Mouse (Mus musculus) ovary, postnatal 14 days (tissue): ENCODE measurements at regions not wholly inside any gene's neighbourhood (a gene's known extent, or its start where the extent isn't known, plus 50 kb on each side); places are given as distances from the start of the nearest gene placed in this dataset.
"Not testable (repeated sequence)": the region's sequence is repeated elsewhere in the genome, so short reads cannot be mapped to it uniquely, and the experiment has no call there.

ENCODE experiments used
- DNase-seq: peaks from one replicate; pipeline ENCODE4 v3.0.0; 2022; ENCODE audit warnings: low spot score

DNA sequence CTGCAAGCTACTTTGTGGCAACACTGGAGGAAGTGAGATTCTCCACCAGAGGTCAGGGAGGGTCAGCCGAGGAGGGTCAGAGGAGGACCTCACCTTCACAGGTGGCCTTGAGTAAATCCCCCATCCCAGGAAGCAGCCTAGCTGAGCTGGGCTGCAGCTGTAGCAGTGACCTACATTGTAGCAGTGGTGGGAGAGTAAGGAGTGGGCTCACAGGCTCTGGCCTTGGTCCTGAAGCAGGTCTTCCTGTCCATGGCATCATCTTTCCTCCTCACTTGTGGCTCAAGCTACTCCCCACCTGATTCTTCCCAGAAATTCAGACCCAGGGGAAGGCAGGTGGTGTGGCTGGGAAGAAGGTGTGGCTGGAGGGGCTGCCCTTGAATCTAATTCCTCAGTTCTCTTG lies 84.3 kb downstream of the 1810013L24Rik start:
- DNase-seq, result not testable (repeated sequence)

DNA sequence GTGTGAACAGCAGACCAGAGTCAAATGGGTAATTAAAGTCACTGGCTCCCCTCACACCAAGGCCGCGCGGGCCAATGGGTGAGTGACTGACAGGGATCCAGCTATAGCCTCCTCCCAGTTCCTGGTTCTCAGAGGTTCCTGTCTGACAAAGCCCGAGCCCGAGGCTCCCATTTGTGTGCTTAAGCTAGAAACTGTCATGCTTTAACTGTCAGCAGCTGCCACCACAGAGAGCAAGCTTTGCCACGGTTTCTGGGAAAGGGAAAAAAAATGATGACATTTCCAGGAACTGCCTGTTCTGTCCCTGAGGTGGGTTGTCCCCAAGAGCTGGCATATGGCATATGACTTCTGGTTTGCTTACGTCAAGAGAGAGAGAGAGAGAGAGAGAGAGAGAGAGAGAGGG lies 86.2 kb downstream of the 1810013L24Rik start:
- DNase-seq, result no peak

DNA sequence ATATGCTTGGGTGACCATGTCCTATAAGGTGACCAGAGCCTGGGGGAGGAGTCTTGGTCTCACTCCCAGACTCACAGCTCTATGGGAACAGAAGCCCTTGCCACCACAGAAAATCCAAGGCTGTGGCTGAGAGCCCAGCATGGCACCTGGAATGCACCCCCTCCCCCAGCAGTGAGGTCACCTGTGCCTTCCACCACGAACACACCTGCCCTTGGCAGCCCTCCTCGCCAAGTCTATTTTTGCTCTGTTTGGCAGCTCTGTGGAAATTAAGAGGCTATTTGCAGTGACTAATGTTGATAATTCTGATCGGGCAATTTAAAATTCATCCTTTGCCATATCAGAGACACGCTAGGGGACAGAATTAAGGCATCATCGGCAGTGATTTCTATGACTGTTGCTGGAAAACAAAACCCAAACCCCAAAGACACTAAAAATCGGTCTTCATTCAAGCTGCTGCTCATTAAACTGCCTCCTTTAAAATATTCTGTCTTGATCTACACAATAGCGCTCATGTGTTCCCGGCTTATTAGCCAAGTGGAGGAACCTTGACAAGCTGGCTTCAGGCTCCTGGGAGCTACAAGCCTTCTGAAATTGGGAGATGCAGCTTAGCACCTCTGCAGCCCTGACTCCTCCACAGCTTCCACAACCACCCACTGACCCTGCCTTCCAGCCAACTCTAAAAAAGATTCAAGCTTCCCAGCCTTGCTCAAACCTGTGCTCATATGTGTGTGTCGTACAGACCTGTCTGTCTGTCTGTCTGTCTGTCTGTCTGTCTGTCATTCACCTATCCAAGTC lies 89.0 kb downstream of the 1810013L24Rik start:
- no peak for DNase-seq

DNA sequence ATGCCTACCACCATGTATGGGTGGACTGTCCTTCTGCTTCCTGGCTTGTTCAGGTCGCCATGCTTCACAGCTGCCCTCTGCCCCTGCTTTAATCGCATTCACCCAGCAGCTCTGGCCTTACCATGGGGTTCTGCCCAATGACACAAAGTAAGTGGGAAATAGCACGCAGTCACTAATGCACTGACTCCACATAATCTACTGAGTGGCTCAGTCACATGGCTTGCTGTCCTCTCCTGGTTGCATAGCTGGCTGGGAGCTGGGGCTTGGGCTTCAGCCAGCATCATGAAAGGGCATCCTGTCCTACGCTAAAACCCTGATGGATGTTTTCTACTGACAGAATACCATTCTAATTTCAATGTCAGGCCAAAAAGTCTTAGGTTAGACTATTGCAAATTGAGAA lies 94.8 kb downstream of the 1810013L24Rik start:
- no peak for DNase-seq

DNA sequence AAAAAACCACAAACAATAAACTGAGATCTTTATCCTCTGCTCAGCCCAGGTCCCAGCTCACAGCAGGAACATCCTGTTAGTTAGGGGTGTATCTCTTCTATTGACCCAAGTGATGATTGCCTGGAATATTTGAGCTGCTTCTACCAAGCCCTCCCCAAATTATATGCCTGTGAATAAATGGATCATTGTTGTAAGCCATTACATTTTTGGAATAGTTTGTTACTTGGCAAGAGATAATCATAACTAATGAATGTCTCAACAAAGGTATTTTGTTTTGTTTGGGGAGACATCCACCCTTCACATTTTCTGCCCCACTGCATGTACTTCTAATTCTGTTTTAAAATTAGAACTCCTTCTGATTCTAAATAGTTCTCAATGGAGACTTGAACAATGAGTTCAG lies 102.1 kb downstream of the 1810013L24Rik start:
- DNase-seq, result no peak

GRCm38 (mm10) chr16:8933121-8933520 lies 103.2 kb downstream of the 1810013L24Rik start:
- no peak for DNase-seq

DNA sequence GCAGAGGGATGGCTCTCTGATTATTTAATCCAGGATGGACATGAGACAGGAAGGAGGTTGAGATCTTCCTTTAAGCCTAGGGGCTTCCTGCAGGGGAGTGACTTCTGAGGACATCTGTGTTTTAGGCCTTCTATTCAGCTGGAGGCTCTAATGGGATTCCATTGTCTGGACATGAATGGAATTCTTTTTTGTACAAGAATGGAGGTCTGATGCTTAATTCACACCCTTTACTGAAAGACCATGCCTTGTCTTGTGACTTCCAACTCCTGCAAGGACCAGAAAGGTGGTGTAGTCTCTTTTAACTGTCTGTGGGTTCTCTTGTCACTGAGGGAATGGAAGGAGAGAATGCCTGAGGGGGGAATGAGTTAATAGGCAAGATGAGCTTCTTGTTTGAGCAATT lies 106.5 kb downstream of the 1810013L24Rik start:
- DNase-seq, result no peak

DNA sequence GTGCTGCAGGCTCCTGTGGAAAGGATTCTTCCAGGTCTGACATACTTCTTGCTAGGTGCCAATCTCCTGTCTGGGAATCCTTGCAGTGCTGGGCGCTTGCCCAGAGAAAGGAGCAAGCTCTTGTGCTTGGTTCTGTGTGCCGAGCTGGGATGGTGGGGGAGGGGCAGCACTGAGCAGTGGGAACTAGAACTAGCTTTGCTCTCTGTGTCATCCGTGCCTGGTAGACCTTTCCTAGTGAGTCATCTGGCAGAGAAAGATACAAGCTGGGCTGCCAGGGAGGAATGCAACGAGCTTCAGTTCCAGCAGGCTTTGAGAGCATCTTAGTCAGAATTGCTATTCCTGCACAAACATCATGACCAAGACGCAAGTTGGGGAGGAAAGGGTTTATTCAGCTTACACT lies 108.6 kb downstream of the 1810013L24Rik start:
- no peak for DNase-seq

GRCm38 (mm10) chr16:8939136-8939535 lies 109.2 kb downstream of the 1810013L24Rik start:
- no peak for DNase-seq

DNA sequence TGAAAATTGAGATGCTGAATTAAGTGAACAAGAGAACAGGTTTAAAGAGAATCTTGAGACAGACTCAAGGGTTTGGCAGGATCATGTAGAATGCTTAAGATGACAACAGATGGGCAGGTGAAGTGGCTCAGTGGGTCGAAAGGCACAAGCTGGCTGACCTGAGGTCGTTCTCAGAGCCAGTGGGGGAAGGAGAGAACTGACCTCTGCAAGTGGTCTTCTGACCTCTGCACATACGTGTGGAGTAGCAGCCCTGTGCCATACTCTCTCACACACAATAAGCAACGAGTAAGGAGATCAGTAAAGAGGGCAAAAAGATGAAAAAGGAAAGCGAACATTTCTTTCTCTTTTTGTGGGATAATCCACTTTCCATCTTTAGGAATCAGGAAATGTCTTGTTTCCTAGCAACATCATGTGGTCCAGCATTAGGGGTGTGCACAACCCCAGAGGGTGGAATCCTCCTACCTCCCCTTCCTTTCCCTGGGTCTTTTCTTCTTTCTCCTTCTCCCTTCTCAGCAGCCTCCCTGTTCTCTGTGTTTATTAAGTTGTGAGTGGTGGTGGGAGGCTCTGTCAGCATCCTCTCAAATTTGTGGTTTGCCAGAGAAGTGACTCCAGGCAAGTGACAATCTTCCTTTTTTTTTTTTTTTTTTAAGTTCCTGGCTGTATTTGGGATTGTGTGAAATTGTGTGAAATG lies 114.7 kb downstream of the 1810013L24Rik start:
- DNase-seq, result no peak

DNA sequence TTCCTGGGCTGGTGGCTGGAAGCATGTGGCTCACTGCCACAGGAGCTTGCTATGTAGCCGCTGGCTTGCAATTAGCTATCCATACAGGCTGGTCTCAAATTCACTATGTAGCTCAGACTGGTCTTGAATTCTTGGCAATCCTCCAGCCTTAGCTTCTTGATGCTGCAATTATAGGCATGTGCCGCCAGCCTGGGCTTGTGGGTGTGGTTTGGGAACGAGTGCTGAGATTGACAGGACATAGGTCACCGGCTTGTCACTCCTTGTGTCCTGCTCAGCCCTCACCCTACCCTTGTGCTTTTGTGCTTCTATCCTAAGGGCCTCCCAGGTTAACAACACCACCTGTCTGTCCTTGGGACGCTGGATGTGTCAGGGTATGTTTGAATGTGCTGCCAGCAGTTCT lies 117.9 kb downstream of the 1810013L24Rik start:
- DNase-seq, result no peak

DNA sequence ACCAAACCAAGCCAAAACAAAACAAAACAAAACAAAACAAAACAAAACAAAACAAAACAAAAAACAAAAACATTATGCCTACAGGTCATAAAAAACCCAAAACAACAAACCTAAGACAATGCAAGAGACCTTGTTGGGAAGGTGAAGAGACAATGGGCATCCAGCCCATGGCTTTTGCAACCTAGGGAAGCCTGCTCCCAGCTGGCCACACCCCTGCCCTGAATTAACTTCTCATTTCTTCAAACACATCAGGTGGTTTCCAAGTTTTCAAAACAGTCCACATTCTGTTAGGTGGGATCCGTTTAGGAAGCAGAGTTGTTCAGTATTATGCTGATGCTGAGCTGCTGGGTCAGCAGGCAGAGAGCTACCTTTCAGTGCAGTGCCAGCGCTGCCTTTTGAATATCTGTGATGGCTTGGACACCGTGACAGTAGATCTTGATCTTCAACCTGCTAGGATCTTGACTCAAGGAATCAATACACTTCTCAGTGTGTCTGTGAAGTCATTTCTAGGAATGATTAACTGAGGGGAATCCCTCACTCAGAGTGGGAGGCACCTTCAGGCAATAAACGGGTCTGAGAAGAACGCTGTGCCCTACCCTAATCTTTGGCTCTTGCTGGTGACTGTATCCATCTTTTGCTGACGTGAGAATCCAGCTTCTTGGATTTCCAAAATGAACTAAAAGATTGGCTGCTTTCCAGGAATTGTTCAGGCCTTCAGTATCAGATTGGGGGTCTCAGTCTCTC lies 121.4 kb downstream of the 1810013L24Rik start:
- no peak for DNase-seq

DNA sequence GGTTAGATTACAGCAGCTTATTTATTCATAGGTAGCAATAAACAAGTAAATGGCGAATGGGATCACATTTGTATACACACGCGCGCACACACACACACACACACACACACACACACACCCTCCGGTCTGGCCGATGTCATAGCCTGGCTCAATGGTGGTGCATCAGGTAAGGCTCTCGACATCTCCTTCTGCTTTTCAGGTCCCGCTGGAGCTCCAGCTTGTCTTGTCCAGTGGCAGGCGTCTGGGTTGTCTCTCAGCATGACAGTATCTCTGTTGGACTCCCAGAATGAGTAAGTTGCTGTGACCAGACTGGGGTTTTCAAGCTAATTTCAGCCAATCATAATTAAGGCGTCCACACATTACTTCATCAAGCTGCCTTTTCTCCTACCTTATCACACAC lies 131.8 kb downstream of the 1810013L24Rik start:
- DNase-seq, result no peak

GRCm38 (mm10) chr16:8993521-8994250 lies 163.8 kb downstream of the 1810013L24Rik start:
- no peak for DNase-seq

- DNase-seq, result no peak
Measured at GRCm38 (mm10) chr16:8994521-8994920, 164.6 kb downstream of the 1810013L24Rik start.

- no peak for DNase-seq
Measured at GRCm38 (mm10) chr16:8997250-8997649, 167.3 kb downstream of the 1810013L24Rik start.

- DNase-seq, result no peak
Measured at GRCm38 (mm10) chr16:9004012-9004411, 174.1 kb downstream of the 1810013L24Rik start.

- DNase-seq, result no peak
Measured at GRCm38 (mm10) chr16:9005933-9006332, 176.0 kb downstream of the 1810013L24Rik start.

GRCm38 (mm10) chr16:9009361-9010083 lies 179.6 kb downstream of the 1810013L24Rik start:
- peak; percentile 63 for DNase-seq

- DNase-seq, result no peak
Measured at GRCm38 (mm10) chr16:9011077-9011476, 181.2 kb downstream of the 1810013L24Rik start.

DNA sequence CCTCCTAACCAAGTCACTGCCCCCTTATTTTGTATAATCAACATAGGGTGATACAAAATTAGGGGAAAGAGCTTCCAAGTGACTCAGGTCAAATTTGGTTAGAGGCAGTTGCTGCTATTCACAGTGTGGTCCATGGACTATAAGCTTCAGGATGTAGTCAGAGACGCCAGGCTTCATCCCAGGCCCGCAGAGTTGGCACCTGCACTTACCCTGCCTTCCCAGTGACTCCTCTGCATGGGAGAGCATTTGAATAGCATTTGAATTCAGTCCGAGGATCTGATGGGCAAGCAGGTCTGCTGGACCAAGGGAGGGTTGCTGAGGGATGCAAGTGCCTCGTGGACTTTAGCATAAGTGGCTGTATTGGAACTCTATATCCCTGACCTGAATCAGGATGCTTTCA lies 181.8 kb downstream of the 1810013L24Rik start:
- no peak for DNase-seq
